Mouse (Mus musculus) kidney, postnatal 25 days (tissue): ENCODE measurements around the gene Tyw1.

Experiments
- DNase-seq, 2 experiments: peaks; one replicate each; pipeline ENCODE4 v3.0.0; 2021; ENCODE audit warnings: mixed read lengths in 2 of 2

Tyw1 gene

GRCm38 (mm10) chr5:130266651-130267050 lies 11.2 kb downstream of the Tyw1 start:
- peak in 1 of 2 experiments; percentile 24 for DNase-seq

GRCm38 (mm10) chr5:130267316-130267715 lies 11.9 kb downstream of the Tyw1 start:
- peak in 1 of 2 experiments; percentile 41 for DNase-seq

GRCm38 (mm10) chr5:130268976-130269375 lies 13.6 kb downstream of the Tyw1 start:
- no peak for DNase-seq

GRCm38 (mm10) chr5:130272344-130272743 lies 16.9 kb downstream of the Tyw1 start:
- DNase-seq = no peak

- DNase-seq = no peak
These were observed 17.6 kb downstream of the Tyw1 start for GRCm38 (mm10) chr5:130273046-130273445.

GRCm38 (mm10) chr5:130275509-130275908 lies 20.1 kb downstream of the Tyw1 start:
- peak in 1 of 2 experiments; percentile 54 for DNase-seq

- DNase-seq = no peak
These were observed 22.6 kb downstream of the Tyw1 start for GRCm38 (mm10) chr5:130278011-130278472.

- no peak for DNase-seq
These were observed 27.8 kb downstream of the Tyw1 start for GRCm38 (mm10) chr5:130283079-130283732.

- no peak for DNase-seq
These were observed 32.7 kb downstream of the Tyw1 start for GRCm38 (mm10) chr5:130288106-130288505.

GRCm38 (mm10) chr5:130290242-130290641 lies 34.8 kb downstream of the Tyw1 start:
- DNase-seq = no peak

- no peak for DNase-seq
These were observed 35.4 kb downstream of the Tyw1 start for GRCm38 (mm10) chr5:130290775-130291174.

- DNase-seq = no peak
These were observed 37.6 kb downstream of the Tyw1 start for GRCm38 (mm10) chr5:130292976-130293375.

- DNase-seq = no peak
These were observed 38.5 kb downstream of the Tyw1 start for GRCm38 (mm10) chr5:130293941-130294340.

GRCm38 (mm10) chr5:130294598-130294997 lies 39.2 kb downstream of the Tyw1 start:
- no peak for DNase-seq

- no peak for DNase-seq
These were observed 40.7 kb downstream of the Tyw1 start for GRCm38 (mm10) chr5:130296071-130296470.

- no peak for DNase-seq
These were observed 43.5 kb downstream of the Tyw1 start for GRCm38 (mm10) chr5:130298831-130299460.

GRCm38 (mm10) chr5:130299526-130299925 lies 44.1 kb downstream of the Tyw1 start:
- no peak for DNase-seq

- DNase-seq = no peak
These were observed 48.2 kb downstream of the Tyw1 start for GRCm38 (mm10) chr5:130303611-130304010.

GRCm38 (mm10) chr5:130307921-130308320 lies 52.5 kb downstream of the Tyw1 start:
- no peak for DNase-seq

- no peak for DNase-seq
These were observed 54.7 kb downstream of the Tyw1 start for GRCm38 (mm10) chr5:130310077-130310476.

GRCm38 (mm10) chr5:130310827-130311226 lies 55.4 kb downstream of the Tyw1 start:
- no peak for DNase-seq

GRCm38 (mm10) chr5:130313488-130313887 lies 58.1 kb downstream of the Tyw1 start:
- DNase-seq = no peak

GRCm38 (mm10) chr5:130314926-130315325 lies 59.5 kb downstream of the Tyw1 start:
- DNase-seq = no peak

GRCm38 (mm10) chr5:130316321-130316720 lies 60.9 kb downstream of the Tyw1 start:
- no peak for DNase-seq
